ENCODE assay signal across 13 mouse cellular contexts in the genomic region with DNA sequence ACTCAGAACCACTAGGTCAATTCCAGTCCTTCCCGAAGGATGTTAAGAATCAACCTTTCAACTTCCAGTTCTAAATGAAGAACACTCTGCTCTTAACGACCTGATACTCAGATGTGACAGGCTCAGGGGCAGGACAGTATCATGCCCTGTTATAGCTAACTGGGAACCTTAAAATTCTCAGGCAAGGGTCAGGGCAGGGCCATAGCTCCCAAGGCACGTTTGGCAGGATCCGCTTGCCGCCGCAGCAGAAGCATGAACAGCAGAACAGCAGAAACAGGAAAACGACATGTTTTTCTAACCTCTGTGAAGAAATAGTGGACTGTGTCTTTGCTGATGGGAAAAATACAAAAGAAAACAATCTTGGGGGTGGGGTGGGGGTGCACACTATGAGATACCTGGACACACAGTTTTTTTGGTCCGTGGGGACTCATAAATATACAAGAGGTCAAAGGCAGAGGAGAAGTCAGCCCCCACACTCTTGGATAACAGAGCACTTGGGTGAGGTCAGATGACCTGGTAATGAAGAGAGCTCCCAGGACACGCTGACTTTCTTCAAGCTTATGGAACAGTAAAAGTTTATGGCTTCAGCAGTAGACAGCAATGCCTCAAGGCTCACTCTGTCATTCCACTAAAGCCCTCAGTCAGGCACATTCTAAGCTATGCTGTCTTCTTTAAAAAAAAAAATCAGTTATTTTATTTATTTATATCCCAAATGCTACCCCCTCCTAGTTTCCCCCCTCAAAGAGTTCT.
A peak's percentile ranks its signal among the peaks of the same experiment; 100 is the strongest.
DNase-seq lines count a peak whose midpoint lies in the region; ATAC-seq lines count a peak whose summit lies in the region.
"Had no signal": no experiment of that assay in that cellular context is flagged by ENCODE, and none has a peak within 500 bp of the region (broad histone marks: within the 10 kb centered on the region; RNA-seq: fewer than 3 reads in every experiment).

No protein-coding gene starts in this region.

- no peak overlapping the region for H3K27ac ChIP-seq in heart, embryonic 11.5 days (ENCODE audit: low read depth, low read length)
- H3K27ac ChIP-seq in midbrain, embryonic 11.5 days (ENCODE audit: low read depth, low read length), result no peak overlapping the region
- H3K27ac ChIP-seq: liver, embryonic 12.5 days; lung, embryonic 15.5 days had no signal

- no peak overlapping the region for H3K4me3 ChIP-seq in heart, embryonic 11.5 days (ENCODE audit: low read depth, low read length)
- H3K4me3 ChIP-seq in midbrain, embryonic 11.5 days (ENCODE audit: low read depth, low read length), result no peak overlapping the region
- H3K4me3 ChIP-seq: liver, embryonic 12.5 days; lung, embryonic 15.5 days had no signal

- no peak overlapping the region for H3K9ac ChIP-seq in heart, embryonic 11.5 days (ENCODE audit: low read depth, low read length)
- no peak overlapping the region for H3K9ac ChIP-seq in midbrain, embryonic 11.5 days (ENCODE audit: low read length)
- H3K9ac ChIP-seq: liver, embryonic 12.5 days; lung, embryonic 15.5 days had no signal

- DNase-seq in heart, postnatal 4 days, result no peak
- peak; percentile 53 for DNase-seq in embryo, embryonic 11 days
- peak; percentile 8 for DNase-seq in kidney, adult 18-20 months
- DNase-seq in kidney, postnatal 25 days, result peak; percentile 24 to 55
- no peak for DNase-seq in adrenal gland, postnatal 10 days
- DNase-seq in left cerebral cortex, postnatal 14 days (ENCODE audit: low spot score in 2 of 2), result no peak
- DNase-seq in midbrain, embryonic 11.5 days (ENCODE audit: low spot score, missing footprints), result no peak
- DNase-seq: B cell, adult 2 months; cerebellum, postnatal 36 days; thymus, adult 18-20 months had no signal

- 60% methylated on average over 9 of the region's 9 CpGs for WGBS in heart, embryonic 11.5 days (ENCODE audit: insufficient replicate concordance)
- WGBS in midbrain, embryonic 11.5 days, result 87% methylated on average over 9 of the region's 9 CpGs

- ATAC-seq in heart, embryonic 11.5 days (replicated peaks; ENCODE audit: insufficient number of reproducible peaks, low FRiP score, low TSS enrichment), result 0 out of 2 replicates have a peak, but pooled peaks have one; percentile 15
- ATAC-seq in midbrain, embryonic 11.5 days (ENCODE audit: low FRiP score), result no peak
- ATAC-seq: liver, embryonic 12.5 days had no signal

- H3K4me2 ChIP-seq in heart, embryonic 11.5 days, result no peak overlapping the region
- no peak overlapping the region for H3K4me2 ChIP-seq in midbrain, embryonic 11.5 days
- H3K4me2 ChIP-seq: liver, embryonic 12.5 days; lung, embryonic 15.5 days had no signal

- H3K9me3 ChIP-seq in heart, embryonic 11.5 days (replicated peaks; ENCODE audit: control insufficient read depth, low read length), result no peaks in the 10 kb centered on the region
- H3K9me3 ChIP-seq in midbrain, embryonic 11.5 days (ENCODE audit: control insufficient read depth, low read length), result no peaks in the 10 kb centered on the region
- H3K9me3 ChIP-seq: liver, embryonic 12.5 days; lung, embryonic 15.5 days had no signal

- H3K4me1 ChIP-seq in heart, embryonic 11.5 days (ENCODE audit: control insufficient read depth, insufficient read depth, low read length), result peaks cover 10% of the 10 kb centered on the region; the same call in 1 of the 2 replicates
- peaks cover 12% of the 10 kb centered on the region for H3K4me1 ChIP-seq in midbrain, embryonic 11.5 days (ENCODE audit: control insufficient read depth, insufficient read depth, low read length)
- H3K4me1 ChIP-seq: liver, embryonic 12.5 days had no signal

- intact Hi-C loops in left cerebral cortex, postnatal 14 days (cut with DNase I), result no loop called here

- no peaks in the 10 kb centered on the region for H3K27me3 ChIP-seq in heart, embryonic 11.5 days (ENCODE audit: control insufficient read depth, insufficient read depth, low read length)
- no peaks in the 10 kb centered on the region for H3K27me3 ChIP-seq in midbrain, embryonic 11.5 days (ENCODE audit: control insufficient read depth, insufficient read depth, low read length)
- H3K27me3 ChIP-seq: liver, embryonic 12.5 days; lung, embryonic 15.5 days had no signal

- H3K36me3 ChIP-seq in heart, embryonic 11.5 days (ENCODE audit: control insufficient read depth, insufficient read depth, low read length), result peaks cover 13% of the 10 kb centered on the region
- H3K36me3 ChIP-seq in midbrain, embryonic 11.5 days (ENCODE audit: control insufficient read depth, insufficient read depth, low read length), result peaks cover 10% of the 10 kb centered on the region; the same call in 1 of the 2 replicates
- H3K36me3 ChIP-seq: liver, embryonic 12.5 days; lung, embryonic 15.5 days had no signal

Comparison
In these comparisons a context has a peak if more than half of its experiments do, and no peak if none do; other contexts are left out.
1. DNase-seq: peak in embryo, embryonic 11 days (single experiment), kidney, adult 18-20 months (single experiment) and kidney, postnatal 25 days (2 of 2); none in heart, postnatal 4 days (single experiment), adrenal gland, postnatal 10 days (single experiment), left cerebral cortex, postnatal 14 days (0 of 2) and midbrain, embryonic 11.5 days (single experiment).